Mouse (Mus musculus): Measurements from ENCODE around the gene Usp2. TPM values are rescaled to one million over a fixed set of nuclear protein-coding genes. Genes with fewer than 3 reads are reported as not detected.

Usp2 gene
- total RNA-seq, 2 experiments from 2014 or later, result 21.8 to 24.7 TPM

DNA sequence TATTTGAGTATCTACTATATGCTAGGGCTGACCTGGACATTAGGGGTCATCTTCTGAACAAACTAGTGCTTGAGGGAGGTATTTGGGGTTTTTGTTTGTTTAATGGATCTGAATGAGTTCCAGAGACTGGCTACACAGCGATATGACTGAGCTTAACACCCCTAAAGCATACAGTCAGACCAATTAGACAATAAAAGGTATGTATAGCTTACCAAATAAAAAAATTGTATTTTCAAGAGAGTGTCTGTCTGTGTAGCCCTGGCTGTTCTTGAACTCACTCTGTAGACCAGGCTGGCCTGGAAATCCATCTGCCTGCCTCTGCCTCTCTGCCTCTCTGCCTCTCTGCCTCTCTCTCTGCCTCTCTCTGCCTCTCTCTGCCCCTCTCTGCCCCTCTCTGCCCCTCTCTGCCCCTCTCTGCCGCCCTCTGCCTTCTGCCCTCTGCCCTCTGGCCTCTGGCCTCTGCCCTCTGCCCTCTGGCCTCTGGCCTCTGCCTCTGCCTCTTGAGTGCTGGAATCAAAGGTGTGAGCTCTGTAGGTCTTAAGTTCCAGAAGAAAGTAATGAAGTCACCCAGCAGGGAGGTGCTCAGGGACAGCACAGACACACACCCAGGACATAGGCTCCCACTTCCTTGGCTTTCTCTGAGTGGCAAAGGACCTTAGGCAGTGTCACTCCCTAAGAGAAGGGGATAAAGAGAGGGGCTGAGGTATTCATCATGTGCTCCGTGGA lies 21.5 kb upstream of the Usp2 start:
- no peak for DNase-seq (ENCODE audit: low spot score in 2 of 2)

DNA sequence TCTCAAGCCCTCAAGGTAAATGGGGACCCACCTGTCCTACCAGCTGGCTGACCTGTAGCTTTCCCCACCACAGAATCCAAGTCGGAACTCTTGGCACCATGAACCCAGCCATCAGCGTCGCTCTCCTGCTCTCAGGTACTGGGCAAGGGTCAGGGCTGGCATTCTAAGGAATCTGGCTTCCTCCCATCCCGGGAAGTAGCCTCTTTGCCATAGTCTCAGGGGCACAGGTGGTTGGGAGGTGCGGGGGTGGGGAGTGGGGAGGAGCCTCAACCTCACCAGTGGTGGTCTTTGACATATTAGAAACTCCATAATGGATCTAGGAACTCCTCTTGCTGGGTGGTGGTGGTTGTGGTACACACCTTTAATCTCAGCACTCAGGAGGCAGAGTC lies 20.9 kb upstream of the Usp2 start:
- no peak for DNase-seq (ENCODE audit: low spot score in 2 of 2)

DNA sequence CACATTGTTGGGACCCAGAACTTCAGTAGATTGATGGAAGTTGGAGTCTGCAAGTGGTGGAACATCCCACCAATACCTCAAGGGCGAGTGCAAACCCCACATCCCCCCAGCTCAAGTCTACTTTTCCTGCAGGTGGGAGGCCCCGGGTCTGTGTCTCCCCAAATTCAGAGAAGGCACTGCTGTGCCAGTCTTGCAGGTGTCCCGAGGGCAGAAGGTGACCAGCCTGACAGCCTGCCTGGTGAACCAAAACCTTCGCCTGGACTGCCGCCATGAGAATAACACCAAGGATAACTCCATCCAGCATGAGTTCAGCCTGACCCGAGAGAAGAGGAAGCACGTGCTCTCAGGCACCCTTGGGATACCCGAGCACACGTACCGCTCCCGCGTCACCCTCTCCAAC lies 20.4 kb upstream of the Usp2 start:
- no peak for DNase-seq (ENCODE audit: low spot score in 2 of 2)

DNA sequence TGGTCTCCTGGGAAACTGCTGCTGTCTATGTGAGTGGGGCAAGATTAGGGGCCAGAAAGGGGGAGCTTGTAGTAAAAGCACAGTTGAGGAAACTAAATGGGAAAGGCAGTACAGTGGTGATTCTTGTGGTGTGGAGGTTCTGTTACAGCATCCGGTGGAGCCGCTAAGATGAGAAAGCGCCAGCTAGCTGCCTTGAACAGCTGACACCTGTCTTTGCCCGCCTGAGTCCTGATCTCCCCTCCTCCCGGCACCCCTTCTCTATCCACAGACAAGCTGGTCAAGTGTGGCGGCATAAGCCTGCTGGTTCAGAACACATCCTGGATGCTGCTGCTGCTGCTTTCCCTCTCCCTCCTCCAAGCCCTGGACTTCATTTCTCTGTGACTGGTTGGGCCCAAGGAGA lies 19.8 kb upstream of the Usp2 start:
- no peak for DNase-seq (ENCODE audit: low spot score in 2 of 2)

DNA sequence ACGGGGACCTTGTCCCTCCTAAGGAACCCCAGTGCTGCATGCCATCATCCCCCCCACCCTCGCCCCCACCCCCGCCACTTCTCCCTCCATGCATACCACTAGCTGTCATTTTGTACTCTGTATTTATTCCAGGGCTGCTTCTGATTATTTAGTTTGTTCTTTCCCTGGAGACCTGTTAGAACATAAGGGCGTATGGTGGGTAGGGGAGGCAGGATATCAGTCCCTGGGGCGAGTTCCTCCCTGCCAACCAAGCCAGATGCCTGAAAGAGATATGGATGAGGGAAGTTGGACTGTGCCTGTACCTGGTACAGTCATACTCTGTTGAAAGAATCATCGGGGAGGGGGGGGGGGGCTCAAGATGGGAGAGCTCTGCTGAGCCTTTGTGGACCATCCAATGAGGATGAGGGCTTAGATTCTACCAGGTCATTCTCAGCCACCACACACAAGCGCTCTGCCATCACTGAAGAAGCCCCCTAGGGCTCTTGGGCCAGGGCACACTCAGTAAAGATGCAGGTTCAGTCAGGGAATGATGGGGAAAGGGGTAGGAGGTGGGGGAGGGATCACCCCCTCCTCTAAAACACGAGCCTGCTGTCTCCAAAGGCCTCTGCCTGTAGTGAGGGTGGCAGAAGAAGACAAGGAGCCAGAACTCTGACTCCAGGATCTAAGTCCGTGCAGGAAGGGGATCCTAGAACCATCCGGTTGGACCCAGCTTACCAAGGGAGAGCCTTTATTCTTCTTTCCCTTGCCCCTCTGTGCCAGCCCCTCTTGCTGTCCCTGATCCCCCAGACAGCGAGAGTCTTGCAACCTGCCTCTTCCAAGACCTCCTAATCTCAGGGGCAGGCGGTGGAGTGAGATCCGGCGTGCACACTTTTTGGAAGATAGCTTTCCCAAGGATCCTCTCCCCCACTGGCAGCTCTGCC lies 19.0 kb upstream of the Usp2 start:
- no peak for DNase-seq (ENCODE audit: low spot score in 2 of 2)

DNA sequence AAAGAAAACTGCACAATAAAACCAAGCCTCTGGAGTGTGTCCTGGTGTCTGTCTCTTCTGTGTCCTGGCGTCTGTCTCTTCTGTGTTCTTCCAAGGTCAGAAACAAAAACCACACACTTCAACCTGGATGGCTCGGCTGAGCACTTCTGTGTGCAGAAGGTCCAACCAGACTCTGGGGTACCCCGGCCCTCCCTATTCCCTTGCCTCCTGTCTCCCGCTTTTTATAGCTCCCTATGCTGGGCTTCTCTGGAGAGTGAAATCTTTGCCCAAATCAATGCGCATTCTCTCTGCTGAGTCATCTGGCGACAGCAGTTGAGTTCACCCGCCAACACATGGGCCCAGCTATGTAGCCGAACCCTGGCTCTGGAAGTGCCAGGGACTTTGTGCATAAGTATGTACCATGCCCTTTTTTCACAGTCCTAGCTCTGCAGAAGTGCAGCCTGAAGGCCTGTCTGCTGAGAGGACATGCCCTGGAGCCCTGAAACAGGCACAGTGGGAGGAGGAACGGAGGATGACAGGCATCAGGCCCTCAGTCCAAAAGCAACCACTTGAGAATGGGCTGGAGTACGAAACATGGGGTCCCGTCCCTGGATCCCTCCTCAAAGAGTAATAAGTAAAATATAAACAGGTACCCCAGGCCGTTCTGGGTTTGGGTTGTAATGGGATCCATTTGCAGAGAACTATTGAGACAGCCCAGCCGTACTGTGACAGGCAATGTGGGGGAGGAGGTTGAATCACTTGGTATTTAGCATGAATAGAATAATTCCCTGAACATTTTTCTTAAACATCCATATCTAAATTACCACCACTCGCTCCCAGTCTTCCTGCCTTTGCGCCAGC lies 18.1 kb upstream of the Usp2 start:
- no peak for DNase-seq (ENCODE audit: low spot score in 2 of 2)

DNA sequence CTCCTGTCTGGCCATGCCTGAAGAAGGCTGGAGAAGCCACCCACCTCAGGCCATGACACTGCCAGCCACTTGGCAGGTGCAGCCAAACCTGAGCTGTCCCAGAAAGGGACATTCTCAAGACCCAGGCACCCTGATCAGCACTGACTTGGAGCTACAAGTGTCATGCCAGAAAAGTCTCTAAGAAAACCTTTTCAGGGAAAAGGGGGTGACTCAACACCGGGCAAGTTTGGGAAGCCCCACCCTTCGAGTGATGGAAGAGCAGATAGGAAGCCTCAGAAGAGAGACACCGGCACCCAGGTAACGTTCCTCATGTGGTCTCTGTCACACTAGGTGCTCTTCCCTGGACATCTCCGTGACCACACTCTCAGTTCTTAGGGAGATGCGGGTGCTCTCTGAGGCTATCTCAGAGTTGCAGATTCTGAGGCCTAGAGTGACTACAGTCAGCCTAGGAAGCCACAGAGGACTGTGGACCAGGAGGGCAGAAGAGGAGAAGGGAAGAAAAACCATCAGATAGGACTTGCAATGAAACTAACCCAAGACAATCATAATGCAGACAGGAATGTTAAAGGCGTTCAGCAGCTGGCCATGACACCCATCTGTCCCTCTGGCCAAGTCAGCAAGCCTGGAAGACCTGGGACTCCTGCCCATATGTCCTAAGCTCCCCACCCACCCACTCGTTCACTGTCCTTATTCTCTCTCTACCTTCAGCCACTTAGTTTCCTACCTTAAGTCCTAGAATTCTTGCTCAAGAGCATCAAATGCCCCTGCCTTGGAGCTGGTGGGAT lies 17.2 kb upstream of the Usp2 start:
- no peak for DNase-seq (ENCODE audit: low spot score in 2 of 2)

DNA sequence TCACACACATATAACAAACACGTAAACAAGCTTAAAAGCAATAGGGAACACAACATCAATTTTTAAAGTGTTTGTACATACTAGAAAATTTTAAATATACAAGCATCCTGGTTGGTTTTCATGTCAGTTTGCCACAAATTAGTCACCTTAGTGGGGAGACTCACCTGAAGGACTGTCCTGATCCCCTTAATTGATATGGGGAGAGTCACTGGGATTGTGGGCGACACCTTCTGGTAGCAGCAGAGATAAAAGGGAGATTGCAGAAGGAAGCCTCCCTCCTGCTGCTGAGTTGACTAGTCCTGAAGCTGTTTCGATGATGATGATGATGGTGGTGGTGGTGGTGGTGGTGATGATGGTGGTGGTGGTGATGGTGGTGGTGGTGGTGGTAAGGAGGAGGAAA lies 14.0 kb upstream of the Usp2 start:
- no peak for DNase-seq (ENCODE audit: low spot score in 2 of 2)

DNA sequence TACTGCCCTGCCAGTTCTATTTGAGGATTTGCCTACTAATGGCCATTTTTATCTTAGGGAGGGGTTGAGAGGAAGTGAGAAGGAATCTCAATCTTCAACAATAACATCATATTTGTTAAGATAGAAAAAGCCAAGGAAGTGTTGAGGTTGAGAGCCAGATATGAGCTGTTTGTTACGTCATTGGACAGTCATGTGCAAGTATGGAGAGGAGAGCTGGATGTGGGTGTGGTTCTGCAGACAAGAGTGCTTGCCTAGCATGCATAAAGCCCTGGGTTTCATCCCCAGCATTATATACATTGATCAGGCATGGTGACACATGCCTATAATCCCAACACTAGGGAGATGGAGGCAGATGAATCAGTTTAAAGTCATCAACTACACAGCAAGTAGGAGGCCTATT lies 12.9 kb upstream of the Usp2 start:
- no peak for DNase-seq (ENCODE audit: low spot score in 2 of 2)

DNA sequence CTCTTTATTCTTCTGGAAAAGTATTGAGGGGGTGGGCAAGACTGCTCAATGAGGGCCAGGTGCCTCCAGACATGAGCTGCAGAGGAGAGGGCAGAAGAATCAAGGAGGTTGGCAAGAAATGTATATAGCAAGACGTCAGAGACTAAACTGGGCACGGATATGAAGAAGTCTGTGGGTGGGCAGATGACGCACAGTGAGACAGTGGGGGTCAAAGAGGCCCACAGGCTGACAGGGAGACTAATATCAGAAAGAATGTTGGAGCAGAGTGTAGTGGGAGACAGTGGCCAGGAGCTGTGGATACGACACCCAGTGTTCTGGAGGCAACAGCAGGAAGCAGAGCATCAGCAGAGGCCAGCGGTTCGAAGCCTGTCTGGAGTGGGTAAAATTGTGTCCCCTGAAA lies 8.2 kb upstream of the Usp2 start:
- no peak for DNase-seq (ENCODE audit: low spot score in 2 of 2)

DNA sequence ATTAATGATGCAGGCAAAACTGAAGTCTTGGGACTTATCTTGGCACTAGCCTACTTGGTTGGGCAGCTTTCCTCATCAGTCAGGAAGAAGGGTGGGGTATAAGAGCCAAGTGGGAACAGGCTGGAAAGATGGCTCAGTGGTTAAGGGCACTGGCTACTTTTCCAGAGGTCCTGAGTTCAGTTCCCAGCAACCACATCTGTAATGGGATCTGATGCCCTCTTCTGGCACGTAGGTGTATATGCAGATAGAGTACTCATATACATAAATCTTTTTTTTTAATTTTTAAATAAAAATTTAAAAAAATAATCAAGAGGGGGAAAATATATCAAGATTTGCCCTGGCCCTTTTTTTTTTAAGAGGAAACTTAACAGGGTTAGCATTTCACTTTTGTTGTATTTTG lies 1.6 kb upstream of the Usp2 start:
- no peak for DNase-seq (ENCODE audit: low spot score in 2 of 2)

DNA sequence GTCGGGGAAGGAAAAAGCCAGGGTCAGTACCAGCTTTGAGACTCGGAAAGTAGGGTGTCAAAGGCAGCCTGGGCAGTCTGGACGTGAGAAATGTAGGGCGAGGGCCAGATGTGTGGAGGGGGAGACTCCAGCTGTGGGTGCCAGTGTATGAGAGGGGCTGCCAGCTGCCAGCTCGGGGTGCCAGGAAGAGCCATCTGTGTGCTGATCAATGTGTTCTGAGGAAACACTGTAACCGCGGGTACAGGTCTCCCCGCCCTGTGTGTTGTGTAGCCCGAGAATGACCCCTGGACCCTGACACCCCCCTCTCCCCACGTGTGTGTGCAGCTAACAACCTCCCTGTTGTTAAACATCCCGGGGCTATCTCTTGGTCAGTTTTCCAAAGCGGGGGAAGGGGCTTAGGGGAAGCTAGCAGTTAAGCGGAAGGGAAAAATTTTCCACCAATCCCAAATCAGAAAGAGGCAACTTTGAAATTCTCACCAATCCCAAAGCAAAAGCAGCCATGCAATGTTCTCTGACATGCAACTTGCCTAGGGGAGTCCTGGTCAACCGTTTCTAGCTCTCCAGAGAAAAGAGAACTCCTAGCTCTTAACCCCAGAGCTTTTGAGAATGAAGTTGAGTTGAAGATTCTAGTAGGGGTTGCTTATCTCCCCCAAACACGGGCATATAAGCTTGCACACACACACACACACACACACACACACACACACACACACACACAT lies 579 bp downstream of the Usp2 start:
- DNase-seq (ENCODE audit: low spot score in 2 of 2), result no peak

DNA sequence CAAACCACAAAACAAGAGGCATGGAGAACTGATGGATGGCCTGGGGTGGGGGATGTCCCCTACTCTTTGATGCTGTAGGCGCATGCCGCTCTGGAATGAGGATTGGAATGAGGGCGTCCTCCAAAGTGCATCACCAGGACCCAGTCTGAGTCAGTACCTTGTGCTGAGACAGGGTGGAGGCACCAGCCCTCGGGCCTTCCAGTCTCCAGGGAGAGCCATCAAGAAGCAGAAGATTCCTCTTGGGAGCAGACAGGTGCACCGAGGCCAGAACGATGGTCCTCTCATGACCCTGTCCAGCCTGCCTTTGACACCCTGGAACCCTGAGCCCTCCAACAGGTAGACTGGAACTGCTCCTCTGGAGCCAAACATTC lies 1.1 kb downstream of the Usp2 start:
- DNase-seq (ENCODE audit: low spot score in 2 of 2), result no peak

DNA sequence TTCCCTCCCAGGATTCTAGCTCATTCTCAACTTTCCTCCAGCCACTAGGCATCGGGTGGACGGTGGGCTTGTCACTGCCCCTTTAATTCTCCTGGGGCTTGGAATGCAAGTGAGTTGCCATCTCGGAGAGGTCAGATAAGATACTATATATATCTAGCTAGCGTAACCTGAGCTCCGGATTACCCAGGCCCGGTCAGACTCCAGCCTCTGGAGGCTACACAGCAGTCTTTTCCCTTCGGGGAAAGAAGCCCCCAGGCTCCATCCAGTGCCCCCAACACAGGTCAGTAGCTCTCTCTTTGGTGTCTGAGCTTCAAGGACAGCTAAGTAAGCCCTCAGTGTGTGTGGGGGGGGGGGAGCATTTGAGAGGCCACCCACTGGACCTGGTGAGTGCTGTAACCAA lies 2.4 kb downstream of the Usp2 start:
- no peak for DNase-seq (ENCODE audit: low spot score in 2 of 2)

DNA sequence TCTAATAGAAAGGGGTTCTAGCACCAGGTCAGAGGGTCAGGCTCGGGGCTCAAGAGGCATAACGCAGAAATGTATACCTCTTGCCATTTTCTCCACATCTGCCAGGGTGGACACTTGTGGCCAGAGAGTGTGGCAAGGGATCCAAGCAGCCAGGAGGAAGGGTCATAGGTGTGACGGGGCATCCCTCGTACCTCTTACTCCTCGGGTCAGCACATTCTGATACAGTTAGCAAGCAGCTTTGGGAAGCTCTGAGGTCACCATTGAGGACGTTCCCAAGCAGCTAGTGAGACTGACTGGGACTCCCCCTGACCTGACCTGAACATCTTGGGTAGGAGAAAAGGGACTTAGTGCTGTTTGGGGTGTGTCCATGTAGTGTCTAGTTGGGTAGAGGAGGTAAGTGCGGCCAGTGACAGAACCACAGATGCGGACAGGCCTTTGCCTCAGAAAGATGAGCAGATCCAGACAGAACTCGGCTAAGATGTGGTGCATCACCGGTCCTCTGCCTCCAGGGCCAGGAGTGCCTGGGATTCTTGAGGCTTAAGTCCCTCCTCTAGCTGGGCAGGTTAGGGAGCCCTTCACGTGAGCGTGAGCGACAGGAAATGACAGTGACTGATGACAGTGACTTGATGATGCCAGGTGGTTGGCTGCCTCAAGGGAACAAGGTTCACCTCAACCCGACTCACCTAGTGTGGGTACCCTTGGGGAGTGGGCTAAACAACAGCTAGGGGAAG lies 3.5 kb downstream of the Usp2 start:
- no peak for DNase-seq (ENCODE audit: low spot score in 2 of 2)

DNA sequence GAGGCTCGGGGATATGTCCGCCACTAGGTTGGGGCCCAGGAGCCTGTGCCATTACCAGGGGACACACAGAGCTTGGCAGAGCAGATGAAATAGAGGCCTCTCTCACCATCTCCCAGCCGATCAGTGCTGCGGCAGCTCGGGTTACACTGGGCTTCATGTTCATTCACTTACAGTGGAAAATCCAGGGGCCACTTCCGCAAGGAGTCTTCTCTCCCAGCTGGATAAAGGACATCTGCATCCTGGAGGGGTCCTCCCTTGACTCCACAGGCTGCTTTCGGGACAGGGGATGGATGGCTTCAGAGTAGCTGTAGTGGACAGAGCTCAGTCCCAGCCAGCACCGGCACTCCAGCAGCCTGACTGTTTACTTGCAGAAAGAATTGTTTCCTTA lies 4.0 kb downstream of the Usp2 start:
- DNase-seq (ENCODE audit: low spot score in 2 of 2), result no peak

DNA sequence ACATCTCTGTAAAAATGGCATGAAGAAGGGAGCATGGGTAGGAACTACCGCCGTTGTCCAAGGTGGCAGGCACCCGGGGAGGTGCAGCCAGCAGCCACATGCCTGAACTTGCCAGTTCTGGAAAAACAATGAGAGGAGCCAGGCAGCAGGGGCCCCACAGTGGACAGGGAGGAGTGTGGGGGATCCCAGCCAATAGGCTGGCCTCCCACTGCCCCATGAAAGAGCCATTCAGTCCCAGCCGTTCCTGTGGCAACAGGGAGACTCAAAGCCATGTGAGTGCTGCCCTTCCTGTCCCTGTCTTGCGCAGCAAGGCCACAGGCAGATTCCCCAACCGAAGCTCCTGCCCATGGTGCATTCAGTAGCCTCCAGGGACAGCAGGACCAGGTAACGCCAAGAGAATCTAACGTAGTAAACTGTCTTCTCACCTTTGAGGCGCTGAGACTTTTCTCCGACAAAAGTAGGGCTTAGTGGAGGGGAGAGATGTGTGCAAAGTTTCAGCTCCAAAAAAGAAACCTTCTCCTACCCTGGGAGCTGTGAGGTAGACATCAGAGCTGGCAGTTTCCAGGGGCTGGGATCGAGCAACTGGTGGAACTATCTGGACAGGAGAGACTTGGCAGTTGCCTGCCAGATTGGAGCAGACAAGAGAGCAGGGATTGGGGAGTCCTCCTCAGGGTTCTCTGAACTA lies 5.2 kb downstream of the Usp2 start:
- no peak for DNase-seq (ENCODE audit: low spot score in 2 of 2)

DNA sequence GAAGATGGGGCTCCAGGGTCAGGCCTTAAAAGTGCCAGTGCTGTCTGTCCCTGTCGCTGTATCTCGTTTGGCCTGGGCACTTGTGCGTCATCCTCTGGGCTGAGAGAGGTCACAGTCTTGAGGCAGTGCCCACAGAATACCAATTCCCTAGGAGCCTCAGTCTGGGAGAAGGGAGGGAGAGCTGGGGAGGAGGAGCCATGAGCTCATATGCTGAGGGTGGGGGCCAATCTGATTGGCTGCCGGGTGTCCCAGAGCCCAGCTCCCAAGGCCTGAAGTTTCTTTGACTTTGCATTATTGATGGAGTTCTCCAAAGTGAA lies 5.7 kb downstream of the Usp2 start:
- no peak for DNase-seq (ENCODE audit: low spot score in 2 of 2)

DNA sequence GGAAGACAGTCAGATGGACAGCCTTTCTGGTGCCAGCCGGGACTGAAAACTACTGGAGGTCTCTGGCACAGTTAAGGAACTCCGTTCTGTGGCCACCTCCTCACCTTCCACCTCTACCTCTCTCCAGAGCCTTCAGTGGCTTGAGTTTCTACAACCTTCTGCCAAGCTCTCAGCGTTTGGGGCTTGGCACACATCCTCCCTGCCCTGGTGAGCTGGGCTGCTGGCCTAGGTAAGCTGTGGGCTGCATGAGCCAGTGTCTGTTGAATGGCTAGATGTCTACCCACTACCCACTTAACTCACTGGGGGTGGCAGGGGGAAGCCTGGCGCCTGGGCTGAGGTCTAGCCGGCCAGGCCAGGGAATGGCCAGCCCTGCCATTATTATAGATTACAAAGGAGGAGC lies 6.3 kb downstream of the Usp2 start:
- DNase-seq (ENCODE audit: low spot score in 2 of 2), result no peak

All from adrenal gland, postnatal 4 days (tissue).